Mouse (Mus musculus): ENCODE data around the gene Sh2b3.
A peak's percentile ranks its signal among the peaks of the same experiment; 100 is the strongest.

Gene Sh2b3

GRCm38 (mm10) chr5:121843138-121843905 lies 5.9 kb upstream of the Sh2b3 start:
- DNase-seq (ENCODE audit: low spot score in 2 of 2), result no peak

- DNase-seq (ENCODE audit: low spot score in 2 of 2), result peak; percentile 79 to 82
These were observed 5.2 kb upstream of the Sh2b3 start for GRCm38 (mm10) chr5:121842665-121843118.

GRCm38 (mm10) chr5:121841973-121842372 lies 4.5 kb upstream of the Sh2b3 start:
- DNase-seq (ENCODE audit: low spot score in 2 of 2), result no peak

DNA sequence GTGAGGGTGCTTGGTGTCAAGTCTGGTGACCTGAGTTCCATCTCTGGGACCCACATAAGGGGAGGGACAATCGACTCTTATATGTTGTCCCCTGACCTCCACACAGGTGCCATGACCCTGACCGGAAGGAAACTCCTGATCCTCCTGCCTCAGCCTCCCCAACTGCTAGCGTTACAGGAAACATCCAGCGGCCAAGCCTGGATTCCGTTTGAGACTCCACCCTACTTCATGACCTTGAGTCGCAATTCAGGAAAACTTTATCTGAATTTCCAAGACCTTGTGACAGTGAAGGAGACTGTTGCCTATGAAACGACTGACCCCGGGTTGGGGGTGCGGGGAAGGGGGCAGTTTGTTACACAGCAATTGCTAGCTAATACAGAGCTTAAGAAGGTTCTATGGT lies 4.1 kb upstream of the Sh2b3 start:
- DNase-seq (ENCODE audit: low spot score in 2 of 2), result no peak

DNA sequence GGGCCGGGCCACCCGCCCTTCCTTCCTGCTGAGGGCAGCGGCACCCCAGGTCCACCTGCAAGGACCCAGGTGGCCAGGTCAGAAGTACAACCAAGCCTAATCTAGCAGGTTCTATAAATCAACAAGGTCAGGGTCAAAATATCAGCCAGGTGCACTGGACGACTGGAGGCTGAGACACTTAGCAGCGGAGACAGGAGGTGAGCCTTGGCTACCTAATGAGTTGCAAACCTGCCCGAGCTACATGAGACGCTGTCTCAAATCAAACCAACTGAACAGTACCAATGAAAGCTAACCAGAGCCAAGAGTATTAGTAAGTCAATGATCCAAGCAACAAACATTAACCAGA lies 1.7 kb upstream of the Sh2b3 start:
- DNase-seq (ENCODE audit: low spot score in 2 of 2), result no peak

GRCm38 (mm10) chr5:121838341-121839127 lies 1.1 kb upstream of the Sh2b3 start:
- no peak for DNase-seq (ENCODE audit: low spot score in 2 of 2)

GRCm38 (mm10) chr5:121836692-121837415 lies 592 bp downstream of the Sh2b3 start:
- peak; percentile 78 to 81 for DNase-seq (ENCODE audit: low spot score in 2 of 2)

DNA sequence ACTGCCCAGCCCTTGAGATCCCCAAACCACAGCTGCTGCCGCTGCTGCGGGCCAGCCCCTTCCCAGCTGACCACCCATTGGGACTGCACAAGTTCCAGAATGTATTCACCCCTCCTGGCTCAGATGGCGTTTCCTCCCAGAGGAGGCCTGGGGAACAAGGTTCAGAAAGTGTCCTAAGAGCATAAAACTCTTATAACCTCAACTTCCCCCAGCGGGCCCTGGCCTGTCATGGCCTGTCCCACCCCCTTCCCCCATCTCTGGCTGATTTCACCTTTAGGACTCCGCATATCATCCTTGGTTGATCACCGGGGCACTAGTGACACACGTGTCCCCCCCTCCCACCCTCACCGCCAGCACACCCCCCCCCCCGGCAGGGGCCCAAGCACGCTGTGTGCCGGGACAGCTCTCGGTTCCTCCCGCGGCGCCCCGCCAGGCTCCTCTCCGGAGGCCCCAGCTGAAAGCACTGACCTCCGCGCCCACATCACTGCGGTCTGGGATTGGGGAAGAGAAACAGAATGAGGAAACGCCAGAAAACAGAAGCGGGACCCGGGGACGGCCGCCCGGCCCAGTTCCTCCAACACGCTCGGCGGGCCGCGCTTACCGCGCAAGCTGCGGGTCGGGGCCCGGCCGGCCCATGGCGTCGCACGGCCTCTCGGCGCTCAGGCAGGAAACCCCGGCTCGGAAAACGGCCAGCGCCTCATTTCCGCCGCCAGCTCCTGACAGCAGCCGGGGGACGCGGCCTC lies 1.3 kb downstream of the Sh2b3 start:
- no peak for DNase-seq (ENCODE audit: low spot score in 2 of 2)

DNA sequence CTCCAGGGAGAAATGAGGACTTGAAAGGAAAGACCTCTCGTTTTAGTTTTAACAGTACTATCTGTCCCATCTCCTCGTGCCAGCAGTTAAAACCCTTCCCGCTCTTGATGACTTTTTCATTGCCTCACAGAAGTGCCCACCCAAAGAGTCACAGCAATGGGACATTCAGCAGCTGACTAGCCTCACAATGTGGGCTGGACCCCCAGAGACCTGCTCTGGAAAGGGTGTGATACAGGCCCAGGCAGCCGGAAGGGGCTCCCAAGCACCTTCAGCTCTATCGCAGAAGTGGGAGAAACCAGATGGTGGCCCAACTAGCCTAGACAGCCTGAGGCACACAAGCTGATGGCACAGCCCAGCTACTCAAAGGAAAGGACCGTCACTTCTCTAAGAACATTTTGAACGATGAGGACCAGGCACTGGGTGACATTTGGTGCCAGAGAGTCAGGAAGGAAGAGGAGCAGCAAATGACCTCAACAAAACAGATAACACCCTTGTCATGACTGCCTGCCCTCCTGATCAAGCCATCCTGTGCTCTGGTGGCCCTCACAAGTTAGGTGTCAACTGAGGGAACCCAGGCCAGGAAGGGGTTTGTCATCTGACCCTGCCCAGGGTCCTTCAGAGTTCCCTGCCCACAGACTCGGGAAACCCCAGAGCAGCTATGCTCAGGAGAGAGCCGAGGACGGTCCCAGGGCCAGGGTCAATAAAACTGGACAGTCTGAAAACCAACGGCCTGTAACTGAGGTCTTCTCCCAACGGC lies 2.3 kb downstream of the Sh2b3 start:
- DNase-seq (ENCODE audit: low spot score in 2 of 2), result no peak

GRCm38 (mm10) chr5:121834241-121834606 lies 3.2 kb downstream of the Sh2b3 start:
- DNase-seq (ENCODE audit: low spot score in 2 of 2), result no peak

DNA sequence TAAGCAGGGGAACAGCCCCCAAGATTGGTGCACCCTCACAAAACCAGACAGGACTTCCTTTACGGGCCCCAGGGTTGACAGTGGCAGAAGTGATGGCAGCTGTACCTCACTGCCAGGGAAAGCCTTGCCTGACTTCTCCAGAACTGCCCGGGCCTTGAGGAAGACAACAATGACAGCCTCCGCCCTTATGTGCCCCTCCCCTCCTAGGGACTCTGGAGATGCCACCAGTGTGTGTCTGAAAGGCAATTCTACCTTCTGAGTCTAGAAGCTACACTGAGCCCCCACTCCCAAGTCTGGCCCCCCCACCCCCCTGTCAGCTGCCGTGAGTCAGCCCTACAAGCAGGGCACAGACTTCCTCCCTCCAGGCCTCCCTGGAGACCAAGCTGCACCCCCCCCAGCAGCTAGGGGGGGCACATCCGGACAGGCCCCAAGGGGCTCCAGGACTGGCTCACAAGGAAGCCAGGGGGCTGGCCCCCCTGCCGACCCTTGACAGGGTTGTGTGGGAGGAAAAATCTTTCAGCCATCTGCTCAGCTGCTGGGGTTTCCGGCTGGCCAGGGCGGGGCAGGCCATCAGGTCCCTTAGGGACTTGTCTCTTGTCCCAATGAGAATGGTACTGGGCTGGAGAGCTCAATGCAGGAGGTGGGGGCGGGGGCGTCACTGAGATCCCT lies 3.7 kb downstream of the Sh2b3 start:
- no peak for DNase-seq (ENCODE audit: low spot score in 2 of 2)

DNA sequence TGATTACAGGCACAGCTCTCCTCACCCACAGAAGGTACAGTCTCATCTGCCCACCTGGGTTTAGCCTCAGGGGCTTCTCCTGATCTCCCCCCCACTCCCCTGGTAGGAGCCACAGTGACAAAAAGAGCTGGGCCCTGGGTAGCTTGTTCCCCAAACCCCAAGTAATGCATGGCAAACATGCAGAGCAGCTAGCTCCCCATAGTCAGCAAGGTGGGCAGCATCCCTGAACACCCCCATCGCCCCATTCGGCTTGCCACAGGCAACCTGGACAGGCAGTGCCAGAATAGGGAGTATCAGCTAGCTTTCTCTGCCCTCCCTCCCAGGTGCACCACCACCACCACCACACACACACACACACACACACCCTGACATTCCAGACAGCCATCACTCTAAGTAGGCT lies 4.3 kb downstream of the Sh2b3 start:
- DNase-seq (ENCODE audit: low spot score in 2 of 2), result no peak

DNA sequence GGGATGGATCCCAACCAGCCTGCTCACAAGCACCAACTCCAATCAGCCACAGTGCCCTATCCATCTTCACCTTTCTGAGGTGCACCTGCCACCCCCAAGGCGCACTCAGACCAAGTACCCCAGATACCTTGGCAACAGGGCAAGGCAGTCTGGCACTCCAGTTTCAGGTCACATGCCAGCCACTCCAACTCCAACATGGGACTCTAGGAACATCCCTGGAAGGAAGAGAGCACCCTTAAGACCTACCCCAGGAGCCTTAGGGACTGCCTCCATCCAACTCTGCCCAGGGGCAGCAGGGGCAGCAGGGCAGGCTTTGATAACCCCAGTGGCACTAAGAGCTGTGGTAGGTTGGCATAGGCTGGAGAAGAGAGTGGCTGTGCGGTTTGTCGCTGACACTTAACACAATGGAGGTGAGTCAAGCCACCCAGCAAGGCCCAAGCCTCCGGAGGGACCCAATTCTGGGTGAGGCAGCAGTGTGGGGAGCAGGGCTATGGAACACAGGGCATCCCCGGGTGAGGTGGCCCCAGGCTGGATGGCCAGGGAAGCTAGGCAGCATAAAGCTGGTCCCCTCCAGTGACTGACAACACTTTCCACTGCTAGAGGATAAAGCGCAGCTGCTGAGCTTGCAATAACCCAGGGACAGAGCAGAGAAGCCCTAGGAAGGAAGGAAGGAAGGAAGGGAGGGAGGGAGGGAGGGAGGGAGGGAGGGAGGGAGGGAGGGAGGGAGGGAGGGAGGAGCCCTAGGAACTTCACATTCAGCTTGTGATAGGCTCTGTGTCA lies 4.9 kb downstream of the Sh2b3 start:
- DNase-seq (ENCODE audit: low spot score in 2 of 2), result no peak

DNA sequence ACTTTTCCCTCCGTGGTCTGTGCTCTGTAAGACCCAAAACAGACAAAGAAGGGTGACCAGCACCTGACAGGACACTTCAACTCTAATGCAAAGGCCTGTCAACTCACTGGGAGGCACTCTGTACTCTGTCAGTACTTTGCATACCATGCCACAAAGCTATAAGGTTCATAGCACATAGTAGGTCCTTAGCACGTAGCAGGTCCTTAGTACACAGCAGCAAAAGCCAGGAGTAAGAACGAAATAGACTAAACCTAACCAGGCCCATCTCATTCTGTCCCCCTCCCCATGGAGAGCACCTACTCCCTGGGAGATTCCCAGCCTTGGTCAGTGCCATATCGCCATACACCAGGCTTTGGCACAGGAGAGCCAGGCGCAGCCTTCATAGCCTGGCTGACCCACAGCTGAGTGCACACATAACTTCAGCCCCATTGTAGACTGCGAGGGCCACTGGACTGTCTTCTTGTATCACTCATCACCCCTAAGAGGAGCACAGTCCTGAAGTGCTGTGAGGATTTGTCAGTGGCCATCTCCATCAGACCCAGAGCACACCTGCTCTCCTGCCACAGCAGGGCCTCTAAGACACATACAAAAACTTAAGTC lies 6.3 kb downstream of the Sh2b3 start:
- no peak for DNase-seq (ENCODE audit: low spot score in 2 of 2)

GRCm38 (mm10) chr5:121828491-121829432 lies 8.7 kb downstream of the Sh2b3 start:
- no peak for DNase-seq (ENCODE audit: low spot score in 2 of 2)

DNA sequence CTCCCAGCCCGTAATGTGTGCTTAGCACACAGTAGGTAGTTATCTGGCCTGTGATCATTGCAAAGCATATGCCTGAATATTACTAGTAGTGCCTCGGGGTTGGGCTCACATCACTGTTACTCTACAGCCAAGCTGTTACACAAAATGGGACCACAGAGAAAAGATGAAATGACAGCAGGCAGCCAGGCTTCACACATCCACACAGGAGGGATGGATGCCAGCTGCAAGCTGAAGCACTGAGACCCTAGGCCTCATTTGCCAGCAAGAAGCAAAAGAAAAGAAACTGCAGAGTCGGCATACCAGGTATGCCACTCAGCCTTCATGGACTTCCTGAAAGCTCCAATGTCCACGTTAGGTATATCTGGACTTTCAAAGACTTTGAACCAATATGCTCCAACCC lies 9.6 kb downstream of the Sh2b3 start:
- DNase-seq (ENCODE audit: low spot score in 2 of 2), result no peak

- no peak for DNase-seq (ENCODE audit: low spot score in 2 of 2)
These were observed 11.8 kb downstream of the Sh2b3 start for GRCm38 (mm10) chr5:121825606-121826005.

DNA sequence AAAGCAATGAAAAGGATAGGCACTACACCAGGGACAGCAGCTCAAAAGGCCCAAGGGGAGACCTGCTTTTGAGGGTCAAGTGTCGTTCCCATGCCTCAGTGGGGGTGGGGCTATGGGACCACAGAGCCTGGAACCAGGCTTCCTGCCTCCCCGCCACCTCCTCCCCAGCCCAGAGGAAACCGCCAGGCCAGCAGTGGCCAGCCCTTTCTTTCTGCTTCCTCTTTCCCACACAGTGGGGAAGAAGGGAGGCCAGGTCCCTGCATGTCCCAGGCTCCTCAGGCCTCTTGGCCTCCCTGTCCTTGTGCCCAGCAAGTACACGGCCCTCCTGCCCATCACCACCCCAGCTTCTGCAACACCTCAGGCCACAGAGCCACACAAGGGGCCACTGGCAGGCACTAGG lies 13.3 kb downstream of the Sh2b3 start:
- DNase-seq (ENCODE audit: low spot score in 2 of 2), result no peak

Measured in frontal cortex, postnatal 36 days (tissue).